ENCODE assay signal across 19 mouse cellular contexts in genomic region chr5:35989986-35990735, GRCm38 (mm10).
A peak's percentile ranks its signal among the peaks of the same experiment; 100 is the strongest.
DNase-seq lines count a peak whose midpoint lies in the region; ATAC-seq and TF ChIP-seq lines count a peak whose summit lies in the region.
"Had no signal": no experiment of that assay in that cellular context is flagged by ENCODE, and none has a peak within 500 bp of the region (broad histone marks: within the 10 kb centered on the region; RNA-seq: fewer than 3 reads in every experiment).

No protein-coding gene starts in this region.

- H3K4me1 ChIP-seq in hindbrain, postnatal 0 days (ENCODE audit: insufficient read depth, low read length) = no peaks in the 10 kb centered on the region
- H3K4me1 ChIP-seq in hindbrain, embryonic 12.5 days = no peaks in the 10 kb centered on the region
- H3K4me1 ChIP-seq: midbrain, embryonic 12.5 days had no signal

- no peak for TF ChIP-seq CTCF in hindbrain, postnatal 0 days (IDR thresholded peaks at IDR 0.05; ENCODE audit: low read depth)

- H3K36me3 ChIP-seq in hindbrain, postnatal 0 days (ENCODE audit: insufficient read depth, low read length) = peaks cover 46% of the 10 kb centered on the region
- peaks cover 86% of the 10 kb centered on the region for H3K36me3 ChIP-seq in hindbrain, embryonic 12.5 days

- H3K4me3 ChIP-seq in hindbrain, postnatal 0 days (ENCODE audit: low read length) = no peak overlapping the region
- H3K4me3 ChIP-seq in hindbrain, embryonic 12.5 days = no peak overlapping the region
- H3K4me3 ChIP-seq: erythroblast, embryonic 14.5 days; heart, adult 2 months; heart, embryonic 15.5 days; midbrain, embryonic 12.5 days; neural tube, embryonic 15.5 days had no signal

- peak; percentile 31; the same call in 1 of the 2 replicates for ATAC-seq in hindbrain, postnatal 0 days
- ATAC-seq in hindbrain, embryonic 12.5 days (ENCODE audit: low FRiP score) = no peak
- ATAC-seq: forebrain, embryonic 16.5 days had no signal

- WGBS in hindbrain, postnatal 0 days = 65% methylated on average over 11 of the region's 11 CpGs
- 80% methylated on average over 11 of the region's 11 CpGs for WGBS in hindbrain, embryonic 12.5 days

- peak; percentile 30 for DNase-seq in hindbrain, postnatal 0 days (ENCODE audit: low spot score)
- DNase-seq in ES-CJ7 (ENCODE audit: low read depth, low spot score) = peak; percentile 17
- DNase-seq in cerebellum, adult 11 months = peak; percentile 46
- peak; percentile 83 to 88 for DNase-seq in cerebellum, postnatal 14 days
- no peak for DNase-seq in adrenal gland, adult 8-10 months
- DNase-seq in left cerebral cortex, adult 8-10 months (ENCODE audit: low spot score in 2 of 2) = no peak
- DNase-seq: adrenal gland, postnatal 25 days; heart, adult 2 months; kidney, adult 18-20 months; kidney, postnatal 36 days; lung, adult 2 months; lung, postnatal 4 days; thymus, postnatal 36 days had no signal

- H3K9ac ChIP-seq in hindbrain, postnatal 0 days (replicated peaks; ENCODE audit: low read length) = no peak overlapping the region
- no peak overlapping the region for H3K9ac ChIP-seq in hindbrain, embryonic 12.5 days
- H3K9ac ChIP-seq: heart, embryonic 15.5 days; midbrain, embryonic 12.5 days; neural tube, embryonic 15.5 days had no signal

- H3K27ac ChIP-seq in hindbrain, postnatal 0 days = no peak overlapping the region
- H3K27ac ChIP-seq in hindbrain, embryonic 12.5 days = no peak overlapping the region
- H3K27ac ChIP-seq: heart, adult 2 months; heart, embryonic 15.5 days; midbrain, embryonic 12.5 days; neural tube, embryonic 15.5 days had no signal

- H3K27me3 ChIP-seq in hindbrain, postnatal 0 days (ENCODE audit: insufficient read depth, low read length) = no peaks in the 10 kb centered on the region
- no peaks in the 10 kb centered on the region for H3K27me3 ChIP-seq in hindbrain, embryonic 12.5 days
- H3K27me3 ChIP-seq: heart, embryonic 15.5 days; midbrain, embryonic 12.5 days; neural tube, embryonic 15.5 days had no signal

- no peak overlapping the region for H3K4me2 ChIP-seq in hindbrain, postnatal 0 days (ENCODE audit: low read depth, low read length)
- H3K4me2 ChIP-seq in hindbrain, embryonic 12.5 days (replicated peaks) = no peak overlapping the region
- H3K4me2 ChIP-seq: heart, embryonic 15.5 days; midbrain, embryonic 12.5 days; neural tube, embryonic 15.5 days had no signal

- H3K9me3 ChIP-seq in hindbrain, postnatal 0 days (ENCODE audit: low read length) = no peaks in the 10 kb centered on the region
- H3K9me3 ChIP-seq in hindbrain, embryonic 12.5 days (replicated peaks) = no peaks in the 10 kb centered on the region
- H3K9me3 ChIP-seq: heart, embryonic 15.5 days; midbrain, embryonic 12.5 days; neural tube, embryonic 15.5 days had no signal

Comparison
In these comparisons a context has a peak if more than half of its experiments do, and no peak if none do; other contexts are left out.
1. DNase-seq: peak in hindbrain, postnatal 0 days (single experiment), ES-CJ7 (single experiment), cerebellum, adult 11 months (single experiment) and cerebellum, postnatal 14 days (2 of 2); none in adrenal gland, adult 8-10 months (single experiment) and left cerebral cortex, adult 8-10 months (0 of 2).